Mouse (Mus musculus): Measurements from ENCODE around the gene Mpc2. TPM values are rescaled to one million over a fixed set of nuclear protein-coding genes. Genes with fewer than 3 reads are reported as not detected.

Gene Mpc2
- total RNA-seq (2023): 26.9 to 35.5 TPM (median 33.0 TPM) in 4 replicates

DNA sequence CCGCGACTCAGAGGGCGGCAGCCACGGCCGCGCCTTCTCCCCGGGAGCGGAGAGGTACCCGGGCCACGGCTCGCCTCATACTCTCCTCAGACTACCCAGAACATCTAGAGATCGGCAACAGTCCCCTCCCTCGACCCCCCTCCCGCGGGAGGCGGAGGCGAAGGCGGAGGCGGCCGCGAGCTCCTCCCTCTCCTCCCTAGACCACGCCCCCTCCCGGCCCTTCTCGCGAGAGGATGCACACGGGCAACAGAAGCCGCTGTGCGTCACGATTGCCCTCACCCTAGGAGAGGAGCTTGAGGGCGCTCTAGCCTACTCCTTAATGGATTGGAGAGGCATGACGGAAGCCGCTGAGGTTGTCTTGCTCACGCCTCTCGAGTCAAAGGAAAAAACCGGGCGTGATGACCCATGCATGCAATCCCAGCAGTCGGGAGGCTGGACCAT, at the start of gene Mpc2, which contains the start of gene Dcaf6:
Gene Mpc2, plus strand, starts transcription at position 278 of the 441 bp plus-strand sequence.
Gene Dcaf6, minus strand, starts transcription at position 116 of the 441 bp plus-strand sequence.

DNA sequence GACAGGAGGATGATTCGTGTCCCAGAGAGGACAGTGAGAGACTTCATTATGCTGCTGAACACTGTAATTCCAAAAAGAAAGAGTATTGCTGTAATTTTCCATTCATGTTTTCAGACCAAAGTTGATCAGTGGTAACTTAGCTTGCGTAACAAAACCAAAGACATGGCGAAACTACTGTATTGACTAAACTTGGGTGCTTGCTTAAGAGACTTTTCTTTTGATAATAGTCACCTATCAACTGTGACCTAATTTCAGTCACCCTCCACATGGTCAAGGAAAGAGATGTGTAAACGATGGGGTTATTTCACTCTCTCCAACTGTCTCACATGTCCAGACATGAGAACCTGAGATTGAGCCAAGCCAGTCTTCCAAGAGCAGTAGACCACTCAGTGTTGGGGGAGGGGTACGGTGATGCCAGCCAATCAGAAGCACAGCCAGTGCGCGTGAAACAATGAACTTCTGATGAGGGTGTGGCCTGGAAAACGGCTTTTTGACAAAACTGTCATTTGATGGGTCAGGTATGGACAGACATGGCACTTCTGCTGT, 24.3 kb downstream of the Mpc2 start, which contains the start of gene Adcy10:
Gene Adcy10, plus strand, starts transcription at position 496 of the 546 bp plus-strand sequence.

Other genes with a start within 250 kb of the Mpc2 start
- gene Tiprl, start 223.6 kb upstream of the Mpc2 start, total RNA-seq (2023): 36.3 to 46.7 TPM (median 41.9 TPM) in 4 replicates
- not detected in 4 replicates for gene Gpr161, start 164.8 kb upstream of the Mpc2 start, total RNA-seq (2023)
- gene Dcaf6, start 162 bp upstream of the Mpc2 start, total RNA-seq (2023): 24.3 to 33.2 TPM (median 28.8 TPM) in 4 replicates
- 0.86 to 1.7 TPM (median 1.1 TPM) in 3 of 4 replicates, not detected in the other for gene Adcy10, start 24.5 kb downstream of the Mpc2 start, total RNA-seq (2023)
- gene Mpzl1, start 173.9 kb downstream of the Mpc2 start, total RNA-seq (2023): 0.40 to 0.52 TPM in 2 of 4 replicates, not detected in the others
- 275 to 285 TPM (median 277 TPM) in 4 replicates for gene Rcsd1, start 249.1 kb downstream of the Mpc2 start, total RNA-seq (2023)

Data from B cell, adult 62 days (primary cell).